Mouse (Mus musculus): ENCODE measurements around the gene Arsg. TPM values are rescaled to one million over a fixed set of nuclear protein-coding genes. Genes with fewer than 3 reads are reported as not detected.

Arsg gene
- total RNA-seq, 1 experiment from 2014 or later = 1.1 TPM

DNA sequence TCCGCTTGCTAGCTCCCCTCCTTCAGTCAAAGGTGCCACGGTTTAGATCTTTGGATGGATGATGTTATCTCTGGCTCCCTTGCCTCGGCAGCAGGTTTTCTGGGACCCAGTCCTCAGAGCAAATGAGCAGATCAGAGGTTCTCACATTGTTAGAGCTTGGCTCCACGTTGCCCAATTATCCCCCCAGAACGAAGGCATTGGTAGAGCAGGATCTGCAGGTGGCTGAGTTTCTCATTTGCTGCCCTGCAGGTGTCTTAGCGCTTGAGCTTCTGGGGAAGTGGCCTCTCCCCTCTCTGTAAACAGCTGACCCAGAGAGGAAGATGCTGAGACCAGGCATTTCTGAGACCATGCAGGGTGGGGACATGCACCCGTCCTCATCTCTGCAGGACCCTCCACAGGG, 47.8 kb downstream of the Arsg start:
- ATAC-seq (replicated peaks; ENCODE audit: insufficient number of reproducible peaks, low FRiP score, low TSS enrichment, poor library complexity, severe bottlenecking) = no peak

- ATAC-seq (replicated peaks; ENCODE audit: insufficient number of reproducible peaks, low FRiP score, low TSS enrichment, poor library complexity, severe bottlenecking) = no peak
Measured at GRCm38 (mm10) chr11:109524869-109525268, 51.7 kb downstream of the Arsg start.

GRCm38 (mm10) chr11:109525571-109525970, 52.4 kb downstream of the Arsg start:
- ATAC-seq (replicated peaks; ENCODE audit: insufficient number of reproducible peaks, low FRiP score, low TSS enrichment, poor library complexity, severe bottlenecking) = no peak

DNA sequence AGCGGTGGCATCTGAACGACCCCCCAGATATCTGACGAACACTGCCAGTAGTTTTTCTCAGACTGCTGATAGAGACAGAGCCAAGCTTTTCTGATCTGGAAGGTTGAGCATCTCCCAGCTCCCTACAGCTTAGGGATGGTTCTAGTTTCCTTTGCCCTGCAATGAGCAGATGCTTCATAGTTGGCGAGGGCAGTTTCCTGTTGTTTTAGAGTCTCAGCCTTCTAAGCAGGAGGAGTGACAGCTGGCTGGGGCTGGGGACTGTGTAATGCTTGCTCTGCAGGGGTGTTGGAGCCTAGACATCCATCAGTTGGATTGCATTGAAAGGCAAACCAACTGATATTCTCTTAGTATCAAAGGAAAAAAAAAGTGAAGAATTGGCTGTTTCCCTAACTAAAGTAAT, 56.9 kb downstream of the Arsg start:
- no peak for ATAC-seq (replicated peaks; ENCODE audit: insufficient number of reproducible peaks, low FRiP score, low TSS enrichment, poor library complexity, severe bottlenecking)

DNA sequence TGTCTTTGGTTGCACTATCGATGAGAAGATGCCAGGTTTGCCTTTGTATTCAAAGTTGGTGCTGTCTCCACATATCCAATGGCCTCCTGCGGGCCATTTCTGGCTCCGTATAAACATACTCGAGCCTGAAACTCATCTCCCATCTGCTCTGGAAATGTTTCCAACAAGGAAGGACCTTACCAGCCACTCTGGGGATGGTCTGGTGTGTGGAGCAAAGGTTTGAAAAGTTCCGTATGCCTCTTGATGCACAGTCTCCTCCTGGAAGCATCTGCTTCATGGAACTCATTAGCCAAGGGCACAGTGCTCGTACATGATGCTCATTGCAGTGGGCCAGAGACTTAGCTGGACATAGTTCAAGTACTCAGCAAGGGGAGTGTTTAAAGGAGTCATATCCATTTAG, 62.8 kb downstream of the Arsg start:
- no peak for ATAC-seq (replicated peaks; ENCODE audit: insufficient number of reproducible peaks, low FRiP score, low TSS enrichment, poor library complexity, severe bottlenecking)

- no peak for ATAC-seq (replicated peaks; ENCODE audit: insufficient number of reproducible peaks, low FRiP score, low TSS enrichment, poor library complexity, severe bottlenecking)
Measured at GRCm38 (mm10) chr11:109536939-109537338, 63.8 kb downstream of the Arsg start.

GRCm38 (mm10) chr11:109539290-109539689, 66.1 kb downstream of the Arsg start:
- no peak for ATAC-seq (replicated peaks; ENCODE audit: insufficient number of reproducible peaks, low FRiP score, low TSS enrichment, poor library complexity, severe bottlenecking)

GRCm38 (mm10) chr11:109543466-109543865, 70.3 kb downstream of the Arsg start:
- ATAC-seq (replicated peaks; ENCODE audit: insufficient number of reproducible peaks, low FRiP score, low TSS enrichment, poor library complexity, severe bottlenecking) = no peak

DNA sequence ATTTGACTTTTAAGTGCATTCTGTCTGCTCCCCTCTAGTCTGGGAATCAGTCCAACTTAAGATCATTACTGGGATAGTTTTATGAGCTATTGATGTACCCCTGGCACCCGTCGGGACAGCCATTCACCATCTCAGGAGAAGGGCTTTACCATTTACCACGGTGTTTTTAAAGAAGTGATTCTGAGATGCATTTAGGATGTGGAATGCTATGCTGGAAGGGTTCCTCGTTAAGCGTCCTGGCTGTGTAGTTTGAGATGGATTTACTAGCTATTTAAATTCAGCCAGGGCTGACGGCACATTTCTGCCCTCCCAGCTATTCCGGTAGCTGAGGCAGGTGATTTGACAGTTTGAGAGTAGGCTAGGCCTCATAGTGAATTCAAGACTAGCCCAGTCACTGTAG, 71.3 kb downstream of the Arsg start:
- no peak for ATAC-seq (replicated peaks; ENCODE audit: insufficient number of reproducible peaks, low FRiP score, low TSS enrichment, poor library complexity, severe bottlenecking)

DNA sequence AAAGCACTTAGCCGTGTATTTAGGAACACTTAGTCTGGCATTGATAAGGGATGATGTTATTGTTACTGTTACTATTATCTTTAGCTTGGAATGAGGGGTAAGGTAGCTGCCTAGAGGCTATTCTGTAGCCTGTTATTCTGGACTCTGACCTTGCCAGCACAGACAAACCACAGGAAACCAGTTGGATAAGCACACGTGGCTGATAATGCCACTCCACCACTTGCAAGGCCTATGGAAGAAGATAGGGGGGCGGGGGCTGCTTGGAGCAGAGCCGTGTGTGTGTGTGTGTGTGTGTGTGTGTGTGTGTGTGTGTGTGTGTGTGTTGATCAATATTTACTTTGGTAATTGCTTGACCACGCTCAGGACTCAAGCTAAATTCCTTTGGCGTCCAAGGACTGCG, 72.1 kb downstream of the Arsg start:
- no peak for ATAC-seq (replicated peaks; ENCODE audit: insufficient number of reproducible peaks, low FRiP score, low TSS enrichment, poor library complexity, severe bottlenecking)

- no peak for ATAC-seq (replicated peaks; ENCODE audit: insufficient number of reproducible peaks, low FRiP score, low TSS enrichment, poor library complexity, severe bottlenecking)
Measured at GRCm38 (mm10) chr11:109545700-109546143, 72.5 kb downstream of the Arsg start.

GRCm38 (mm10) chr11:109546305-109547001, 73.3 kb downstream of the Arsg start:
- no peak for ATAC-seq (replicated peaks; ENCODE audit: insufficient number of reproducible peaks, low FRiP score, low TSS enrichment, poor library complexity, severe bottlenecking)

DNA sequence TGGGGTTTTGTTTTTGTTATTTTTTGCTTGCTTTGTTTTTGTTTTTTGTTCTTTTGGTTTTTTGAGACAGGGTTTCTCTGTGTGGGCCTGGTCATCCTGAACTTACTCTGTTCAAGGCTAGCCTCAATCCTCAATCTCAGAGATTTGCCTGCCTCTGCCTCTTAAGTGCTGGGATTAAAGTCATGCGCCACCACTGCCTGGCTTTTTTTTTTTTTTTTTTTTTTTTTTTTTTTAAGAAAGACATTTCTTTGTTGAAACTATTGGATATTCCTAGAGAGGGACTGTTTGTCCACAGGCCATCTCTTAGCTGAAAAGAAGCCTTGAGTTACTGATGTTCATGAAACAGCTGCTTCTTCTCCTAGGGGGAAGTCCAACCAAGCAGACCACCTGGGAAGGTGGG, 74.5 kb downstream of the Arsg start:
- ATAC-seq (replicated peaks; ENCODE audit: insufficient number of reproducible peaks, low FRiP score, low TSS enrichment, poor library complexity, severe bottlenecking) = no peak

- no peak for ATAC-seq (replicated peaks; ENCODE audit: insufficient number of reproducible peaks, low FRiP score, low TSS enrichment, poor library complexity, severe bottlenecking)
Measured at GRCm38 (mm10) chr11:109549599-109550290, 76.6 kb downstream of the Arsg start.

DNA sequence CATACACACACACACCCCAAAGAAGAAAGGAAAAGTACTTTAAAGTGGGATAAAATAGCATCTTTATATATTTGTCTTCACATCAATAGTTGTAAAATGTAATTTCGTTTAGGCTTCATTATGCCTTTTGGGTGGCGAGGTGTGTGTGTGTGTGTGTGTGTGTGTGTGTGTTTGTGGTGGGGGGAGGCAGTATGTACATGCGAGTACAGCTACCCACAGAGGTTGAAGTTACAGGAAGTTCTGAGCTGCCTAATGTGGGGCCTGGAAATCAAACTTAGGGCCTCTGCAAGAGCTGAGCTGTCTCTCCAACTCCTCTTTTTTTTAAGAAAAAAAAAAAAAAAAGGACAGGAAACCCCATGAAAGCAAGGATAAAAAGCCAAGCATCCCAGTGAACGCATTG, 80.7 kb downstream of the Arsg start:
- no peak for ATAC-seq (replicated peaks; ENCODE audit: insufficient number of reproducible peaks, low FRiP score, low TSS enrichment, poor library complexity, severe bottlenecking)

- no peak for ATAC-seq (replicated peaks; ENCODE audit: insufficient number of reproducible peaks, low FRiP score, low TSS enrichment, poor library complexity, severe bottlenecking)
Measured at GRCm38 (mm10) chr11:109554443-109554842, 81.3 kb downstream of the Arsg start.

- ATAC-seq (replicated peaks; ENCODE audit: insufficient number of reproducible peaks, low FRiP score, low TSS enrichment, poor library complexity, severe bottlenecking) = no peak
Measured at GRCm38 (mm10) chr11:109556130-109556529, 83.0 kb downstream of the Arsg start.

DNA sequence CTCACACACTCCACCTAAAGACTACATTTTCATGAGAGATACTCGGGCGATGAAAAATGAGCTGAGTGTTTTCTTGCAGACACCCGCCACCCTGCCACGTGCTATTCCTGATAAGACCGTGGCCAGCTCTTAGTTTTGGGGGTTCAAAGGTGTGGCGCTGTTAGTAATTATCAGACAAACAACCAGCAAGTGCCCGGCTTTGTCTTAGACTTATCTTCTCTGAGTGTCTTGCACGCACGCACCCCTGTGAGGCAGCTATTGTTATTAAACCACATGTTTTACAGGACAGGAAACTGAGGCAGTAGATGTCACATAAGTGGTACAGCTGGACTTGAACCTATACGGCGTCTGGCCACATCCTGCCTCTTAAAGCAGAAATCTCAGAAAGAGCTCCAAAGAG, 84.2 kb downstream of the Arsg start:
- no peak for ATAC-seq (replicated peaks; ENCODE audit: insufficient number of reproducible peaks, low FRiP score, low TSS enrichment, poor library complexity, severe bottlenecking)

DNA sequence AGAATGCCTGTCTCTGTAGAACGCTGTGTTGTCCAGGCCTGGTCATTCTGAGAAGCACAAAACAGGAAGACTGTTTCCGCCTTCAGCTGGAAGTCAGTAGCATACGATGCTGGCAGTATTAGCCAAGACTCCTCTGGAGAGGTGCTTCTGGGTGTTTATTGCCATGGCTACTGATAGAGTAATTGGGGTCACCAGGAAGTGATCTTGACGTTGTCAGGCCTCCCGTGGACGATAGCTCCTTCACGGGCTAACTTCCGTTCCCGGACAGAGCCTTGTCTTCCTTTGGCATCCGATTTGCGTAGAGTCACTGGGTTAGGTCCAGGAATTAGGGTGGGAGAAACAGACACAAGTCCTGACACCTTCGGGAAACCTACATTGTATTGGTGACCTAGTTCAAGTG, 86.1 kb downstream of the Arsg start:
- no peak for ATAC-seq (replicated peaks; ENCODE audit: insufficient number of reproducible peaks, low FRiP score, low TSS enrichment, poor library complexity, severe bottlenecking)

DNA sequence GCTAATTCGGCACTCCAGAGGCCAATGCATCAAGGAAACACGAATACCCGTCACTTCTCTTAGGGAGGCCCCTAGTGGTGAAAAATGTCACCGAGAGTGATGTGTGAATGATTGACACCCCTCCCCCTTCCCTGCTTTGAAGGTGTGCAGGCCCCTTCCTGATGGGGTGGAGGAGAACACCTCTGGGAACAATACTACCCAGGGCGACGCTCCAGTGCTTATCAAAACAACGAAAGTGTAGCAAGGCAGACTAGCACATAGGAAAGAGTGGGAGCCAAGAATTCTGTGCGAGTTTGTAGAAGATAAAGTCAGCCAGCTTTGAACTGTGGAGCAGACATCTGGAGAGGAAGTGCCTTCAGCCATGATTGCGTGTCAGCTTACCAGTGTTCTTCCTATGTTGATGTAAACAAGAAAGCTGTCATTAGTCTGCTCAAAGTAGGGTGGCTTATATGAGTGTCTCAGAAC, 87.7 kb downstream of the Arsg start:
- no peak for ATAC-seq (replicated peaks; ENCODE audit: insufficient number of reproducible peaks, low FRiP score, low TSS enrichment, poor library complexity, severe bottlenecking)

All from monocyte, adult 5-6 weeks (primary cell).